Mouse (Mus musculus) heart, postnatal 4 days (tissue): ENCODE data around the gene Zfc3h1. TPM values are rescaled to one million over a fixed set of nuclear protein-coding genes. Genes with fewer than 3 reads are reported as not detected.
A peak's percentile ranks its signal among the peaks of the same experiment; 100 is the strongest.

Source experiments
- DNase-seq: peaks from one replicate; pipeline ENCODE4 v3.0.0; 2021
- total RNA-seq, 2 experiments: library from RNA; stranded (reverse); gene quantifications; 2 replicates each; pipeline ENCODE4 v1.2.3; 2021

Gene Zfc3h1
- total RNA-seq, 2 experiments from 2014 or later, result 23.1 to 23.5 TPM

GRCm38 (mm10) chr10:115385018-115386002 is 551 bp downstream of the Zfc3h1 start:
- DNase-seq, result peak; percentile 73

DNA sequence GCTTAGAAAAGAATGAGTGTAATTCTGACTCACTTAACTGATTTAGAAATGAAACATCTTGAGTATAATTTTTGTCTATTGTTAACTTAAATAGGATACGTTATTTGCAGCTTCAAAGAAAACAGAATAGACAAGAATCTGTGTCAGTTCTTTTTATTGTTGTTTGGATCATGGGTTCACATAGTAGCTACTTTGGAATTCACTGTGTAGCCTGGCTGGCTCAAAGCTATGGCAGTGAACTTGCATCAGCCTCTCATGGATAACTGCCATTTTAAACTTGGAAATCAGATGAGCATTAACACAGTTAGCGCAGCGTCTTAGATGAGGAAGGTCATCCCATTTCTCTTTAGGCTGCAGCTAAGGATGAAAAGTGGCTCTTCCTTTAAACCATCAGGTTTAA is 3.1 kb downstream of the Zfc3h1 start:
- no peak for DNase-seq

- DNase-seq, result no peak
Observed at GRCm38 (mm10) chr10:115391076-115391475, 6.3 kb downstream of the Zfc3h1 start.

- no peak for DNase-seq
Observed at GRCm38 (mm10) chr10:115391896-115392295, 7.1 kb downstream of the Zfc3h1 start.

GRCm38 (mm10) chr10:115406393-115406792 is 21.6 kb downstream of the Zfc3h1 start:
- DNase-seq, result peak; percentile 67

DNA sequence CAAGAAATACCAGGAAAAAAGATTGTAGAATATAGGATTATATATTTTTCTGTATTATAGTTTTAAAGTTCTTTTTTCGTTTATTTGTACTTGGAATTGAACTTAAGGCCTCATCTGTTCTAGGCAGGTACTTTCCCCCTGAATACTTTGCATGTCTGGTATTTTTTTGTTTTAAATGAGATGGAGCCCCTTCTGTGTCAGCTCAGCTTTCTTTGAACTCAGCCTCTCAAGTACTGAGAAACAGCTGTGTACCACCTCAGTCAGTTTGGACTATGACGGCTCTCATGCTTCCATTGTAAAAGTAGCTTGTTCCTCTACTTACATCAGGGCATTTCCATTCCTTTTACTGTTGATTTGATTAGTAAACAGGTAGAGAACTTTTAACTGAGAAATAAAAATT is 28.7 kb downstream of the Zfc3h1 start:
- no peak for DNase-seq

DNA sequence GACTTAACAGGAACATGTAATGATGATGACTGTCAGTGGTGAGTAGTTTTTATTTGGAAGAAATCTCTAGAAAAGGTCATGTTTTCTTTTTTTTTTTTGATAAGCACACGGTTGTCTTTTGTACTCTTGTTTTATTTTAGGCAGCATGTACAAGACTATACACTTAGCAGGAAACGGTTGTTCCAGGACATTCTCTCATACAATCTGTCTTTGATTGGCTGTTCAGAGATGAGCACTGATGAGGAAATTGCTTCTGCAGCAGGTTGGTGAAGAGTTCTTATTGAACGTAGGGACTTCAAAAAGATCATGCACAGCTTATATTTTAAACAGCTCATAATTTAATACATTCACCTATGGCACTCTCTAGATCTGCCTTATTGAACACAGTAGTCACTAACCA is 29.3 kb downstream of the Zfc3h1 start:
- DNase-seq, result no peak

DNA sequence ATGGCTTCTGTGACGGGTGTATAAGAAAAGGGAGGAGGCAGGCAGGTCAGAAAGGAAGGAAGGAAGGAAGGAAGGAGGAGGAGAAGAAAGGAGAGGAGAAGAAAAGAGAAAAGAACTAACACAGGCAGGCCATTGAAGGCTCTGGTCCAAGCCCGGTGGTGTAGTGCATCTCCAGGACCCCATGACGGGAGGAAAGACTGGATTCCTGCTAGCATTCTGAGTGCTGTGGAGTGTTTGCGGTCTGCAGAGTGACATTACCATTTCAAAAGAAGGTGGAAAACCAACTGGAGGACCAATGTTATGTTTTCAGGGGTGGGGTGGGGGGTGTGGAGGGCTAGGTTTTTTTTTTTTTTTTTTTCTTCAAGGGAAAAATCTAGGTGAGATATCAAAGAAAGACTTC is 37.2 kb downstream of the Zfc3h1 start:
- no peak for DNase-seq

GRCm38 (mm10) chr10:115425351-115425750 is 40.6 kb downstream of the Zfc3h1 start:
- DNase-seq, result no peak

DNA sequence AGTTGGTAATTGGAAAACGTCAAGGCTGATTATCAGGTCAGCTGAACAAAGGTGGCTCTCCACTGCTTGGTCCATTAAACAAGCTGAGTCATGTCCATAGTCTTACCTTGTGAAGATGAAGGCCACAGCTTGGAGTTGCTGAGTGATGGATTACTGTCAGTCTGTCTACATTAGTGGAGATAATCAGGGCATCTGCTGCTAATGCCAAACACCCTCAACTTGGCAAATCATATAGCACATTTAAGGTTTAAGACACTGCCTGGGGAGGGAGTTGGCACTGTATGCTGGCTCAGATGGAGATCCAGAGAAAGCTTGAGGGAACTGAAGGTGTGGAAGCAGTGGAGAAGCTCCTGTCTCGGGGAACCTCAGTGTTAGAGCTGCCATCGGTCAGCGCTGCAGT is 52.5 kb downstream of the Zfc3h1 start:
- no peak for DNase-seq

GRCm38 (mm10) chr10:115448614-115449013 is 63.9 kb downstream of the Zfc3h1 start:
- DNase-seq, result no peak

- DNase-seq, result no peak
Observed at GRCm38 (mm10) chr10:115457368-115458021, 72.7 kb downstream of the Zfc3h1 start.

GRCm38 (mm10) chr10:115462646-115463045 is 77.9 kb downstream of the Zfc3h1 start:
- no peak for DNase-seq

DNA sequence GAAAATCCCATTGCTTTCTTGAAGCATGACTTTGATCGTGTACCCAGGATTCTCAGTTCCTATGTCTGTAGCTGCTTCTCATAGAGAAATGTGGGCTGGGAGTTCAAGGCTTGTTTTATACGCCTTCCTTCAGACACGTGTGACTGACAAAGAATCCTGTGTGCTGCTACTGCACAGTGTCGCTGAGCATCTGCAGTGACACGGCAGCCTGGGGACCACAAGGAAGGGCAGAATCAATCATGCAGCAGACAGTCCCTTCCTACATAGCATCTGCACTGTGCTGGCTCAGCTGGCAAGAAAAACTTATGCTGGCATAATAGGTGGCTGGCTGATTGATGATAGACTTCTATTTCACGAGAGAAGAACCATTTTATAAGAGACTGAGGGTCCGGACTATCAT is 80.3 kb downstream of the Zfc3h1 start:
- no peak for DNase-seq

GRCm38 (mm10) chr10:115465778-115466177 is 81.0 kb downstream of the Zfc3h1 start:
- DNase-seq, result no peak

DNA sequence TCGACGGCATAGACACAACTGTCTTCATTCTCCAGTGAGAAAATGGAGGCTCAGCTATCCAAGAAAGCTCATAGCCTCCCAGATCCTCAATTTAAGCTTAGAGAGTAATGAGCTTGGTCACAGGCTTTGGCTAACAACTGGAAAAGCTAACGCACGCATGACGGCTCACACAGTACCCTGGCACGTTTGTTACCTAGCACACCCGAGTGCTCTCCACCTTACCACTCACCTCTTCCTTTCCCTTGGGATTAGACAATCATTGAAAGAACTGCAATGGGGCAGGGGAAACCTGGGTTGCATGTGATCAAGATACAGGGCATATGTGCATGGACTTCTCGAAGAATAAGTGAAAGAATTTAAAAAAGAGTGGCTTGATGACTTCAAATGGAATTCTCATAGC is 83.2 kb downstream of the Zfc3h1 start:
- DNase-seq, result no peak

- no peak for DNase-seq
Observed at GRCm38 (mm10) chr10:115468632-115469031, 83.9 kb downstream of the Zfc3h1 start.

GRCm38 (mm10) chr10:115469040-115469439 is 84.3 kb downstream of the Zfc3h1 start:
- no peak for DNase-seq

DNA sequence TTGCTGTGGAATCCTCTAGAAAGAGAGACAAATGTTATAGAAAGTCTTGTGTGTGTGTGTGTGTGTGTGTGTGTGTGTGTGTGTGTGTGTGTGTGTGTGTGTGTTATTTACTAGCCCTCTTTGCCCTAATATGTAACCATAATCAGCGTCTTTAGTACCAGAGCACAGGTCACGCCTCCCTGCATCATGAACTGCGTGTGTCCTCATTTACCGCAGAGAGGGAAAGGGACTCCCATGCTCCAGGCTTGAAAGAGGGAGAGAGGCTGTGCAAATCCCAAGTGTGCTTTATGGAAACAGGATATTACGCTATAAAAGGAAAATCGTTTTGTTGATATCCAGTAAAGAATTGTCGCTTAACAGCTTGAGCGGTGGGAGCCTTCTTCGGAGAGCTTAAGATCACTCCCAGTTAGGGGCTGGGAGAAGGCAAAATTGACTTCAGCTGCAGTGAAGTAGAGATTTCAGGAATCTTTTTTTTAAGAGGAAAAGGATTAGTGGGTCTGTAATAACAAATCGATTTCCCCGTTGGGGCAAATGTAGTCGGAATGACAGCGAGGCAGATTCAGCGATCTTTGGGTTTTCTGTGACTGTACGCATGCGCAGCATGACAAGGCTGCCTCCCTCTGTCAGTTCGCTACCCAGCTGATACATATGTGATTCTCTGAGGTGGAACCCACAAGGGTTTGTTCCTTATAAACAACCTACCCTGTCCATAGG is 86.0 kb downstream of the Zfc3h1 start:
- DNase-seq, result no peak

GRCm38 (mm10) chr10:115473213-115473961 is 88.6 kb downstream of the Zfc3h1 start:
- DNase-seq, result no peak

- DNase-seq, result no peak
Observed at GRCm38 (mm10) chr10:115475000-115475550, 90.3 kb downstream of the Zfc3h1 start.

DNA sequence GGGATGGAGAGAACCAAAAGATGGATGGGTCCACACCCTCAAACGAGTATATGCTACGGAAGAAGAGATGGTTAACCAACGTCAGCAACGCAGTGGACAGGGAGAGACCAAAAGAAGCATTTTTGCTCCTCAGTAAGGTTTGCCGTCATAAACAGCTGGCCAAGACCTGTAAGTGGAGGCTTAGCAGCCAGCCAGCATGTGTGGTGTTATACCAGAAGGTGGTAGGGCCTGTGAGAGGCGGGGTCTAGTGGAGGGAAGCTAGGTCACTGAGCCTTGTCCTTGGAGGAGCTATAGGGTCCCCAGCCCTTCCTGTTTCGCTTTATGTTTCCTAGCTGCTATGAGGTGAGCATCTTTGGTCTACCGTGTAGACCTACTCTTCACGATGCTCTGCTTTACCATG is 91.7 kb downstream of the Zfc3h1 start:
- no peak for DNase-seq
